Mouse (Mus musculus) hindbrain, postnatal 0 days (tissue): ENCODE results near the gene Chchd2. TPM values are rescaled to one million over a fixed set of nuclear protein-coding genes. Genes with fewer than 3 reads are reported as not detected.

Source experiments
- ATAC-seq: fragments of 200-750 bp; cut with Nextera tagmentation; 2 replicates; pipeline ENCODE4 v1.8.0; 2017; ENCODE audit warnings: mild to moderate bottlenecking, moderate TSS enrichment, moderate library complexity
- DNase-seq: peaks from one replicate; pipeline ENCODE4 v3.0.0-alpha.2; 2015; ENCODE audit warnings: low spot score
- H3K27ac ChIP-seq: fragments of 300-500 bp; sonication (generic); 2 replicates; pipeline ENCODE4 v1.5.1; 2014; ENCODE audit warnings: mild to moderate bottlenecking
- H3K27me3 ChIP-seq: fragments of 300-500 bp; sonication (generic); 2 replicates; pipeline ENCODE4 v1.6.1; 2014; ENCODE audit warnings: low read length, mixed read lengths; ENCODE audit not compliant: insufficient read depth
- H3K36me3 ChIP-seq: fragments of 300-500 bp; sonication (generic); 2 replicates; pipeline ENCODE4 v1.6.1; 2014; ENCODE audit warnings: low read length, mixed read lengths; ENCODE audit not compliant: insufficient read depth
- H3K4me1 ChIP-seq: fragments of 300-500 bp; sonication (generic); 2 replicates; pipeline ENCODE4 v1.6.1; 2014; ENCODE audit warnings: antibody characterized with exemption, low read length, mixed read lengths; ENCODE audit not compliant: insufficient read depth
- H3K4me2 ChIP-seq: fragments of 300-500 bp; sonication (generic); 2 replicates; pipeline ENCODE4 v1.6.1; 2014; ENCODE audit warnings: low read depth, mild to moderate bottlenecking, low read length, moderate library complexity, mixed read lengths
- H3K4me3 ChIP-seq: fragments of 300-500 bp; sonication (generic); 2 replicates; pipeline ENCODE4 v1.5.1; 2014; ENCODE audit warnings: low read length
- H3K9ac ChIP-seq: fragments of 300-500 bp; sonication (generic); replicated peaks from 2 replicates; pipeline ENCODE4 v1.6.1; 2014; ENCODE audit warnings: mild to moderate bottlenecking, low read length, moderate library complexity, mixed read lengths
- H3K9me3 ChIP-seq: fragments of 300-500 bp; sonication (generic); 2 replicates; pipeline ENCODE4 v1.6.1; 2016; ENCODE audit warnings: low read length, mixed read lengths
- CTCF ChIP-seq: IDR thresholded peaks from 2 replicates; pipeline ENCODE4 v1.5.1; 2016; ENCODE audit warnings: antibody characterized with exemption, control low read depth, low read depth
- whole genome bisulfite sequencing: fragments of 180-500 bp; shearing (Covaris S2); extraction: QIAGEN DNeasy Blood & Tissue Kit; methylation state at CpG from one replicate; pipeline ENCODE4 v1.1.7; 2014; 5-methylcytosine and 5-hydroxymethylcytosine counted together
- polyA plus RNA-seq: library from polyadenylated mRNA; unstranded; fragments of >200 nt; fragmentation: Nextera tagmentation; extraction: Ambion mirVana; gene quantifications from 2 replicates; pipeline ENCODE4 v1.2.1, GENCODE M21; 2015
- total RNA-seq: library from RNA; depleted of rRNA; stranded (reverse); fragments of >200 nt; gene quantifications from 2 replicates; pipeline ENCODE4 v1.2.3, GENCODE M21; 2014; rRNA removed

Chchd2 gene
- total RNA-seq (1,207 and 1,381 TPM in 2 replicates), polyA plus RNA-seq (877 TPM in 2 replicates)

DNA sequence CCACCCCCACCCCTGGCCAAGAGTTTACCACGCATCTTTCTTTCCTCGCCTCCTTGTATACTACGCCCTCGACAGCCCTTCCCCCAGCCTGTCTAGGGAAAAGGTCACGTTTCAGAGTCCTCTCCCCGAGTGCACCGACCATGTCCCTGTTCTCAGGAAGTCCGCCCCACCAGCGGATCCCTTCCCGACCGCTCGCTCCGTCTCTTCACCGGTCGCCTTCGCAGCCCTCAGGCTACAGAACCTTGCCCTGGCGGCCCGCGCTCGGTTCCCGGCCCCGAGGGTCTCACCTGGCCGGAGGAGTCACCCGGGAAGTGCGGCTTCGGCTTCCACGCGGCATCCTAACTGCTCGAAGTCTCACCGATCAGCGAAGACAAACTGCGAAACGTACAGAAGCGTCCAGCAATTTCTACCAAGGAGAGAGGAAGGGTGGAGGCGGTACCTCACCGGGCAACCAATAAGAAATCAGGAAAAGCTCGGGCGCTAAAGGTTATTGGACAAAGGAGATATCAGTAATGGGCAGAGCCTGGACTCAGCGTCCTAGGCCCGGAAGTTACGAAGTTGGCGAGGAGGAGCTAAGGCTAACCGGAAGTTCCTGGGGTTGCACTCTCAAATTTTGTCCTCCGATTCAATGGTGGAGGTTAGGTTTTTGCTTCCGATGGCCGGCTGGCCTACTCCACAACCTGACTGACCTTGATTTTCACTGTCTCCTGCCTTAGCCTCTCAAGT lies at the start of gene Chchd2:
Gene Chchd2 (minus strand): TSS at position 560 of the 726 bp plus-strand sequence.
- peak; percentile 100 for ATAC-seq
- Histone ChIP-seq H3K27ac (peak within 1 kb of the TSS; percentile 96), H3K4me3 (peak within 1 kb of the TSS; percentile 83), H3K4me2 (peak within 1 kb of the TSS; percentile 85), H3K4me1 (peaks cover 4% of the 10 kb centered on the region; the same call in 1 of the 2 replicates), H3K9me3 (no peaks in the 10 kb centered on the region), H3K36me3 (peaks cover 5% of the 10 kb centered on the region; the same call in 1 of the 2 replicates), H3K9ac (peak within 1 kb of the TSS; percentile 86), H3K27me3 (no peaks in the 10 kb centered on the region)
- TF ChIP-seq CTCF = no peak
- WGBS = under 1% methylated on average over 46 of the region's 46 CpGs
- DNase-seq = peak; percentile 99

DNA sequence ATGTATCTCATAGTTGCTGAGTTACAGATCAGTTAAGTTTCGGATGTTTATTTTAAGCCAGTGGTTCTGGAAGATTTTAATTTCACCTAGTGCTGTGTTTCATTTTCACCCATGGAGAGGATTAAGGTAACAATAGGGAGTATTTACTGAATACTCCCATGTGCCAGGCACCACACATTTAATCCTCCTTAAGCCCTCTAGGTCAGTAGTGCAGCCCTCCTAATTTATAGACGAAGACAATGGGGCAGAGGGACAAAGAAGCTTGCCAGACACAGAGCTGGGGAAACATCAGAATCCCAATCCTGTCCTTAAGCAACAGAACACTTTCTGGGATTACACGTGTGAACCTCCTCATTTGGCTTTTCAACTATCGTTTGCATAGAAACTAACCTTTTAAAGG lies 49.7 kb upstream of the Chchd2 start:
- Histone ChIP-seq H3K9me3 (no peaks in the 10 kb centered on the region), H3K9ac (no peak overlapping the region), H3K27ac (no peak overlapping the region), H3K36me3 (no peaks in the 10 kb centered on the region), H3K4me2 (no peak overlapping the region), H3K27me3 (no peaks in the 10 kb centered on the region), H3K4me1 (no peaks in the 10 kb centered on the region), H3K4me3 (no peak overlapping the region)
- DNase-seq = no peak
- no peak for ATAC-seq
- WGBS = 43% methylated on average over 4 of the region's 4 CpGs
- TF ChIP-seq CTCF = no peak

GRCm38 (mm10) chr5:129929924-129930855 lies 42.9 kb upstream of the Chchd2 start:
- Histone ChIP-seq H3K9ac (no peak overlapping the region), H3K36me3 (no peaks in the 10 kb centered on the region), H3K4me3 (no peak overlapping the region), H3K27me3 (no peaks in the 10 kb centered on the region), H3K9me3 (no peaks in the 10 kb centered on the region), H3K4me1 (no peaks in the 10 kb centered on the region), H3K4me2 (no peak overlapping the region), H3K27ac (no peak overlapping the region)
- WGBS = 41% methylated on average over 9 of the region's 9 CpGs
- DNase-seq = no peak
- ATAC-seq = no peak
- TF ChIP-seq CTCF = no peak

GRCm38 (mm10) chr5:129925933-129926332 lies 38.7 kb upstream of the Chchd2 start:
- no peak overlapping the region for H3K4me3 ChIP-seq
- no peak for ATAC-seq
- no peak overlapping the region for H3K4me2 ChIP-seq
- no peaks in the 10 kb centered on the region for H3K4me1 ChIP-seq
- no peak overlapping the region for H3K27ac ChIP-seq
- no peak for TF ChIP-seq CTCF
- WGBS = 77% methylated on average over 5 of the region's 5 CpGs
- no peaks in the 10 kb centered on the region for H3K9me3 ChIP-seq
- H3K36me3 ChIP-seq = no peaks in the 10 kb centered on the region
- no peak overlapping the region for H3K9ac ChIP-seq
- no peaks in the 10 kb centered on the region for H3K27me3 ChIP-seq
- no peak for DNase-seq

GRCm38 (mm10) chr5:129924820-129925452 lies 37.7 kb upstream of the Chchd2 start:
- H3K27ac ChIP-seq = no peak overlapping the region
- no peaks in the 10 kb centered on the region for H3K4me1 ChIP-seq
- H3K9me3 ChIP-seq = no peaks in the 10 kb centered on the region
- no peaks in the 10 kb centered on the region for H3K27me3 ChIP-seq
- H3K4me2 ChIP-seq = no peak overlapping the region
- H3K9ac ChIP-seq = no peak overlapping the region
- 89% methylated on average over 8 of the region's 8 CpGs for WGBS
- no peak for DNase-seq
- no peak overlapping the region for H3K4me3 ChIP-seq
- TF ChIP-seq CTCF = no peak
- no peaks in the 10 kb centered on the region for H3K36me3 ChIP-seq
- ATAC-seq = no peak

GRCm38 (mm10) chr5:129921972-129922371 lies 34.7 kb upstream of the Chchd2 start:
- Histone ChIP-seq H3K27me3 (no peaks in the 10 kb centered on the region), H3K4me2 (no peak overlapping the region), H3K9me3 (no peaks in the 10 kb centered on the region), H3K36me3 (no peaks in the 10 kb centered on the region), H3K4me3 (no peak overlapping the region), H3K9ac (no peak overlapping the region), H3K27ac (no peak overlapping the region), H3K4me1 (no peaks in the 10 kb centered on the region)
- 90% methylated on average over 4 of the region's 4 CpGs for WGBS
- no peak for TF ChIP-seq CTCF
- DNase-seq = no peak
- no peak for ATAC-seq
